Comparison of ENCODE assay signal across 10 mouse cellular contexts in genomic region chr3:89317246-89317645, GRCm38 (mm10). TPM values are rescaled to one million over a fixed set of nuclear protein-coding genes. Genes with fewer than 3 reads are reported as not detected.
DNase-seq lines count a peak whose midpoint lies in the region; ATAC-seq and TF ChIP-seq lines count a peak whose summit lies in the region.
"Had no signal": no experiment of that assay in that cellular context is flagged by ENCODE, and none has a peak within 500 bp of the region (broad histone marks: within the 10 kb centered on the region; RNA-seq: fewer than 3 reads in every experiment).

No protein-coding gene starts in this region.

- H3K9me3 ChIP-seq in embryonic facial prominence, embryonic 13.5 days: no peaks in the 10 kb centered on the region
- H3K9me3 ChIP-seq in hindbrain, embryonic 13.5 days: no peaks in the 10 kb centered on the region
- H3K9me3 ChIP-seq in midbrain, embryonic 14.5 days (ENCODE audit: control insufficient read depth, low read length): no peaks in the 10 kb centered on the region

- no peak for ATAC-seq in embryonic facial prominence, embryonic 13.5 days (ENCODE audit: insufficient number of reproducible peaks, insufficient read depth, low FRiP score, low TSS enrichment, low read depth)
- ATAC-seq in hindbrain, embryonic 13.5 days (ENCODE audit: low FRiP score): no peak
- ATAC-seq in midbrain, embryonic 14.5 days (ENCODE audit: low FRiP score, low TSS enrichment): no peak

- H3K4me1 ChIP-seq in embryonic facial prominence, embryonic 13.5 days: peaks cover 76% of the 10 kb centered on the region
- H3K4me1 ChIP-seq in hindbrain, embryonic 13.5 days (replicated peaks): peaks cover 72% of the 10 kb centered on the region
- peaks cover 50% of the 10 kb centered on the region for H3K4me1 ChIP-seq in midbrain, embryonic 14.5 days (ENCODE audit: control insufficient read depth, insufficient read depth, low read length)

- no peak overlapping the region for H3K4me3 ChIP-seq in layer of hippocampus, adult 2 months
- H3K4me3 ChIP-seq in embryonic facial prominence, embryonic 13.5 days: 0 out of 2 replicates have a peak overlapping the region, but pooled peaks have one; percentile 20
- no peak overlapping the region for H3K4me3 ChIP-seq in hindbrain, embryonic 13.5 days
- H3K4me3 ChIP-seq in midbrain, embryonic 14.5 days (replicated peaks; ENCODE audit: low read depth, low read length): no peak overlapping the region
- H3K4me3 ChIP-seq: myocyte had no signal

- peaks cover 56% of the 10 kb centered on the region for H3K27me3 ChIP-seq in embryonic facial prominence, embryonic 13.5 days
- H3K27me3 ChIP-seq in hindbrain, embryonic 13.5 days: peaks cover 46% of the 10 kb centered on the region
- peaks cover 30% of the 10 kb centered on the region for H3K27me3 ChIP-seq in midbrain, embryonic 14.5 days (ENCODE audit: control insufficient read depth, insufficient read depth, low read length)

- peak overlapping the region; percentile 62 for H3K27ac ChIP-seq in layer of hippocampus, adult 2 months
- no peak overlapping the region for H3K27ac ChIP-seq in embryonic facial prominence, embryonic 13.5 days
- 0 out of 2 replicates have a peak overlapping the region, but pooled peaks have one; percentile 23 for H3K27ac ChIP-seq in hindbrain, embryonic 13.5 days
- H3K27ac ChIP-seq in midbrain, embryonic 14.5 days (replicated peaks; ENCODE audit: low read depth, low read length): no peak overlapping the region; the same call in 1 of the 2 replicates

- peak overlapping the region; percentile 12; the same call in 1 of the 2 replicates for H3K9ac ChIP-seq in embryonic facial prominence, embryonic 13.5 days
- peak overlapping the region; percentile 55 for H3K9ac ChIP-seq in hindbrain, embryonic 13.5 days
- H3K9ac ChIP-seq in midbrain, embryonic 14.5 days (replicated peaks; ENCODE audit: low read length): no peak overlapping the region

- H3K36me3 ChIP-seq in embryonic facial prominence, embryonic 13.5 days: no peaks in the 10 kb centered on the region
- peaks cover 19% of the 10 kb centered on the region for H3K36me3 ChIP-seq in hindbrain, embryonic 13.5 days
- peaks cover 22% of the 10 kb centered on the region for H3K36me3 ChIP-seq in midbrain, embryonic 14.5 days (ENCODE audit: control insufficient read depth, insufficient read depth, low read length)

- H3K4me2 ChIP-seq in embryonic facial prominence, embryonic 13.5 days: peak overlapping the region; percentile 67
- peak overlapping the region; percentile 51 for H3K4me2 ChIP-seq in hindbrain, embryonic 13.5 days
- H3K4me2 ChIP-seq in midbrain, embryonic 14.5 days (ENCODE audit: low read length): 0 out of 2 replicates have a peak overlapping the region, but pooled peaks have one; percentile 1

- no peak for TF ChIP-seq CTCF in layer of hippocampus, adult 2 months (conservative IDR thresholded peaks at IDR 0.05)

- WGBS in embryonic facial prominence, embryonic 13.5 days: 62% methylated on average over 6 of the region's 6 CpGs
- WGBS in hindbrain, embryonic 13.5 days: 56% methylated on average over 6 of the region's 6 CpGs
- WGBS in midbrain, embryonic 14.5 days: 54% methylated on average over 6 of the region's 6 CpGs

- no peak for DNase-seq in layer of hippocampus, adult 2 months (ENCODE audit: low spot score in 2 of 2)
- DNase-seq in layer of hippocampus, adult 9-10 months (ENCODE audit: low spot score): no peak
- no peak for DNase-seq in midbrain, embryonic 14.5 days
- no peak for DNase-seq in testis, postnatal 14 days (ENCODE audit: low spot score)
- no peak for DNase-seq in ovary, postnatal 10 days (ENCODE audit: low spot score)
- no peak for DNase-seq in layer of hippocampus, adult 9-11 months

RNA-seq across cellular contexts. Expression of gene Efna3, which starts 5.5 kb away (rescaled TPM):
- 10 to 100 TPM; 65.5 to 76.3 TPM for total RNA-seq in layer of hippocampus, adult 2 months (2021)
- 22.6 and 26.6 TPM in 2 replicates for polyA plus RNA-seq in embryonic facial prominence, embryonic 13.5 days (2015; fragmentation: Nextera tagmentation; extraction: Ambion mirVana)
- polyA plus RNA-seq in hindbrain, embryonic 13.5 days (2015; fragmentation: Nextera tagmentation; extraction: Ambion mirVana): 46.8 and 49.7 TPM in 2 replicates
- polyA plus RNA-seq in midbrain, embryonic 14.5 days (2014; fragmentation: Nextera tagmentation; extraction: Ambion mirVana): 31.1 and 43.4 TPM in 2 replicates

RNA-seq across cellular contexts. Expression of gene Efna4, which starts 20.6 kb away (rescaled TPM):
- under 1 TPM; 0.61 to 0.96 TPM for total RNA-seq in layer of hippocampus, adult 2 months (2021)
- polyA plus RNA-seq in embryonic facial prominence, embryonic 13.5 days (2015; fragmentation: Nextera tagmentation; extraction: Ambion mirVana): 46.5 and 50.1 TPM in 2 replicates
- 8.6 and 9.8 TPM in 2 replicates for polyA plus RNA-seq in hindbrain, embryonic 13.5 days (2015; fragmentation: Nextera tagmentation; extraction: Ambion mirVana)
- polyA plus RNA-seq in midbrain, embryonic 14.5 days (2014; fragmentation: Nextera tagmentation; extraction: Ambion mirVana): 5.6 and 5.9 TPM in 2 replicates

RNA-seq across cellular contexts. Expression of gene Adam15, which starts 32.5 kb away (rescaled TPM):
- total RNA-seq in layer of hippocampus, adult 2 months (2021): 100 to 1,000 TPM; 122 to 127 TPM
- polyA plus RNA-seq in embryonic facial prominence, embryonic 13.5 days (2015; fragmentation: Nextera tagmentation; extraction: Ambion mirVana): 50.8 and 52.6 TPM in 2 replicates
- 41.5 and 47.0 TPM in 2 replicates for polyA plus RNA-seq in hindbrain, embryonic 13.5 days (2015; fragmentation: Nextera tagmentation; extraction: Ambion mirVana)
- polyA plus RNA-seq in midbrain, embryonic 14.5 days (2014; fragmentation: Nextera tagmentation; extraction: Ambion mirVana): 32.2 and 36.2 TPM in 2 replicates

RNA-seq across cellular contexts. Expression of gene Efna1, which starts 36.3 kb away (rescaled TPM):
- 1 to 10 TPM; 7.6 to 7.9 TPM for total RNA-seq in layer of hippocampus, adult 2 months (2021)
- polyA plus RNA-seq in embryonic facial prominence, embryonic 13.5 days (2015; fragmentation: Nextera tagmentation; extraction: Ambion mirVana): 40.7 and 43.1 TPM in 2 replicates
- polyA plus RNA-seq in hindbrain, embryonic 13.5 days (2015; fragmentation: Nextera tagmentation; extraction: Ambion mirVana): 12.1 and 12.4 TPM in 2 replicates
- 5.2 and 8.7 TPM in 2 replicates for polyA plus RNA-seq in midbrain, embryonic 14.5 days (2014; fragmentation: Nextera tagmentation; extraction: Ambion mirVana)

RNA-seq across cellular contexts. Expression of gene Dcst2, which starts 44.5 kb away (rescaled TPM):
- under 1 TPM; 0.29 to 0.77 TPM for total RNA-seq in layer of hippocampus, adult 2 months (2021)
- polyA plus RNA-seq in embryonic facial prominence, embryonic 13.5 days (2015; fragmentation: Nextera tagmentation; extraction: Ambion mirVana): 0.18 and 0.38 TPM in 2 replicates
- polyA plus RNA-seq in hindbrain, embryonic 13.5 days (2015; fragmentation: Nextera tagmentation; extraction: Ambion mirVana): 0.14 and 0.17 TPM in 2 replicates
- 0.14 and 0.36 TPM in 2 replicates for polyA plus RNA-seq in midbrain, embryonic 14.5 days (2014; fragmentation: Nextera tagmentation; extraction: Ambion mirVana)
- total RNA-seq: CH12.LX had no signal

Comparison
In these comparisons a context has a peak if more than half of its experiments do, and no peak if none do; other contexts are left out.
1. H3K27ac ChIP-seq: peak in layer of hippocampus, adult 2 months (single experiment) and hindbrain, embryonic 13.5 days (single experiment); none in embryonic facial prominence, embryonic 13.5 days (single experiment) and midbrain, embryonic 14.5 days (single experiment).
2. H3K4me2 ChIP-seq: peak in every context shown above with its lines; median percentile 67 in embryonic facial prominence, embryonic 13.5 days; 51 in hindbrain, embryonic 13.5 days; 1 in midbrain, embryonic 14.5 days.